ENCODE assay signal across 11 mouse cellular contexts in genomic region chr12:111851745-111852144, GRCm38 (mm10). TPM values are rescaled to one million over a fixed set of nuclear protein-coding genes. Genes with fewer than 3 reads are reported as not detected.
DNase-seq lines count a peak whose midpoint lies in the region; ATAC-seq and TF ChIP-seq lines count a peak whose summit lies in the region.
"Had no signal": no experiment of that assay in that cellular context is flagged by ENCODE, and none has a peak within 500 bp of the region (broad histone marks: within the 10 kb centered on the region; RNA-seq: fewer than 3 reads in every experiment).

No protein-coding gene starts in this region.

- H3K27ac ChIP-seq in left cerebral cortex, adult 2 months = no peak overlapping the region
- H3K27ac ChIP-seq: hindbrain, embryonic 15.5 days had no signal

- no peak overlapping the region for H3K4me3 ChIP-seq in left cerebral cortex, adult 2 months
- H3K4me3 ChIP-seq: hindbrain, embryonic 15.5 days had no signal

- peak; percentile 40 for DNase-seq in left cerebral cortex, postnatal 4 days
- DNase-seq in left cerebral cortex, adult 2 months (ENCODE audit: extremely low spot score in 1 of 2, low spot score in 2 of 2) = no peak
- DNase-seq in Muller cell, postnatal 12 days (ENCODE audit: inconsistent ontology term) = peak; percentile 73
- DNase-seq in thymus, postnatal 25 days = peak; percentile 35
- no peak for DNase-seq in layer of hippocampus, adult 8-10 months (ENCODE audit: low spot score in 2 of 2)
- no peak for DNase-seq in embryo, embryonic 10.5 days (ENCODE audit: low spot score)
- DNase-seq: adrenal gland, postnatal 25 days; cerebellum, adult 2 months; kidney, postnatal 36 days had no signal

- 0 out of 2 replicates have a peak, but pooled peaks have one; percentile 20 for ATAC-seq in megakaryocyte progenitor cell, adult 5-6 weeks (replicated peaks; ENCODE audit: poor library complexity)

- no peak for TF ChIP-seq CTCF in left cerebral cortex, adult 2 months (IDR thresholded peaks at IDR 0.05)

- intact Hi-C loops in left cerebral cortex, postnatal 4 days (cut with DNase I) = no loop called here
- intact Hi-C loops in left cerebral cortex, adult 2 months (cut with DNase I) = no loop called here

RNA-seq across cellular contexts. Expression of gene Zfyve21, which starts 37.8 kb away (rescaled TPM):
- 10 to 100 TPM; 11.6 to 12.6 TPM for total RNA-seq in left cerebral cortex, postnatal 4 days (2021)
- 10 to 100 TPM; 20.5 to 21.0 TPM for total RNA-seq in left cerebral cortex, adult 2 months (2021)
- total RNA-seq in megakaryocyte progenitor cell, adult 5-6 weeks (2015) = 7.5 and 8.7 TPM in 2 replicates
- total RNA-seq in megakaryocyte progenitor cell, adult 5-6 weeks (2017) = 7.5 and 9.6 TPM in 2 replicates
- 10 to 100 TPM; 21.5 to 26.5 (median 23.9) TPM for total RNA-seq in layer of hippocampus, adult 8-10 months (2022)

RNA-seq across cellular contexts. Expression of gene Xrcc3, which starts 38.1 kb away (rescaled TPM):
- 1 to 10 TPM; 1.5 to 2.2 TPM for total RNA-seq in left cerebral cortex, postnatal 4 days (2021)
- total RNA-seq in left cerebral cortex, adult 2 months (2021) = 1 to 10 TPM; 3.1 to 3.4 TPM
- total RNA-seq in megakaryocyte progenitor cell, adult 5-6 weeks (2015) = 8.8 and 14.8 TPM in 2 replicates
- total RNA-seq in megakaryocyte progenitor cell, adult 5-6 weeks (2017) = 8.2 and 15.1 TPM in 2 replicates
- 1 to 10 TPM; 3.7 to 5.2 (median 4.5) TPM for total RNA-seq in layer of hippocampus, adult 8-10 months (2022)

RNA-seq across cellular contexts. Expression of gene Ppp1r13b, which starts 56.2 kb away (rescaled TPM):
- 10 to 100 TPM; 58.1 to 60.3 TPM for total RNA-seq in left cerebral cortex, postnatal 4 days (2021)
- total RNA-seq in left cerebral cortex, adult 2 months (2021) = 10 to 100 TPM; 59.4 to 61.0 TPM
- 5.4 and 9.3 TPM in 2 replicates for total RNA-seq in megakaryocyte progenitor cell, adult 5-6 weeks (2015)
- total RNA-seq in megakaryocyte progenitor cell, adult 5-6 weeks (2017) = 3.7 and 7.5 TPM in 2 replicates
- 10 to 100 TPM; 72.0 to 91.8 (median 79.2) TPM for total RNA-seq in layer of hippocampus, adult 8-10 months (2022)

Comparison
In these comparisons a context has a peak if more than half of its experiments do, and no peak if none do; other contexts are left out.
1. DNase-seq: peak in left cerebral cortex, postnatal 4 days (single experiment), Muller cell, postnatal 12 days (single experiment) and thymus, postnatal 25 days (single experiment); none in left cerebral cortex, adult 2 months (0 of 2), layer of hippocampus, adult 8-10 months (0 of 2) and embryo, embryonic 10.5 days (single experiment).
2. RNA of gene Ppp1r13b, which starts 56.2 kb away (total RNA-seq): 72.0 to 91.8 TPM in layer of hippocampus, adult 8-10 months, 59.4 to 61.0 TPM in left cerebral cortex, adult 2 months and 58.1 to 60.3 TPM in left cerebral cortex, postnatal 4 days; 3.7 to 9.3 TPM in megakaryocyte progenitor cell, adult 5-6 weeks; every median in the first group is over 4 times any median in the second.